Mouse (Mus musculus) gastrocnemius, postnatal 4 days (tissue): ENCODE measurements around the gene Tcstv1. TPM values are rescaled to one million over a fixed set of nuclear protein-coding genes. Genes with fewer than 3 reads are reported as not detected.
"Not testable (repeated sequence)": the region's sequence is repeated elsewhere in the genome, so short reads cannot be mapped to it uniquely, and the experiment has no call there.

Experiments used
- DNase-seq, 2 experiments: peaks; one replicate each; pipeline ENCODE4 v3.0.0; 2021 to 2022; ENCODE audit warnings: low spot score in 2 of 2, mixed read lengths in 2 of 2
- long read RNA-seq, 2 experiments: library from polyadenylated mRNA; stranded (forward); transcript quantifications; one replicate each; pipeline ENCODE4 v2.0.0; 2021
- total RNA-seq, 2 experiments: library from RNA; stranded (reverse); gene quantifications; 2 replicates each; pipeline ENCODE4 v1.2.3; 2021

Tcstv1 gene
- total RNA-seq, result not detected
- long read RNA-seq, experiment 1, result 0 reads
- long read RNA-seq, experiment 2, result 0 reads

DNA sequence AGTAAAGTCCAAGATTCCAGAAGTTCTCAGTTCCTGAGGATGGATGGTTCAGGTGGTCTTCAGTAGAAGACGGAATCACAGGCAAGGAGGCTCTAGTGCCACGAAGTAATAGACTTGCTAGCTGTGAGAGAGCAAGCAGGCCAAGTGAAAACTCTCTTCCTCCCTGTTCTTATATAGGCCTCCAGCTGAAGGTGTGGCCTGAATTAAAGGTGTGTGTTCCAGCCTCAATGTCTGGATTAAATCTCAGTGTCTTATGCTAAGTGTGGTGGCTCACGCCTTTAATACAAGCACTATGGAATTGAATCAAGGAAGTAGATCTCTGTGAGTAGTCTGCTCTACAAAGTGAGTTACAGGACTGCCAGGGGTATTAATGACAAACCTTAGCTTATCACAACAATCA is at the start of gene Tcstv1:
Gene Tcstv1 (minus strand): TSS at position 101 of the 400 bp plus-strand sequence.
- not testable (repeated sequence) for DNase-seq

- not testable (repeated sequence) for DNase-seq
Observed at GRCm38 (mm10) chr13:119929172-119929571, 34.6 kb upstream of the Tcstv1 start, which contains the start of gene Gm21761. Gm21761 (minus strand) TSS chr13:119929272.

DNA sequence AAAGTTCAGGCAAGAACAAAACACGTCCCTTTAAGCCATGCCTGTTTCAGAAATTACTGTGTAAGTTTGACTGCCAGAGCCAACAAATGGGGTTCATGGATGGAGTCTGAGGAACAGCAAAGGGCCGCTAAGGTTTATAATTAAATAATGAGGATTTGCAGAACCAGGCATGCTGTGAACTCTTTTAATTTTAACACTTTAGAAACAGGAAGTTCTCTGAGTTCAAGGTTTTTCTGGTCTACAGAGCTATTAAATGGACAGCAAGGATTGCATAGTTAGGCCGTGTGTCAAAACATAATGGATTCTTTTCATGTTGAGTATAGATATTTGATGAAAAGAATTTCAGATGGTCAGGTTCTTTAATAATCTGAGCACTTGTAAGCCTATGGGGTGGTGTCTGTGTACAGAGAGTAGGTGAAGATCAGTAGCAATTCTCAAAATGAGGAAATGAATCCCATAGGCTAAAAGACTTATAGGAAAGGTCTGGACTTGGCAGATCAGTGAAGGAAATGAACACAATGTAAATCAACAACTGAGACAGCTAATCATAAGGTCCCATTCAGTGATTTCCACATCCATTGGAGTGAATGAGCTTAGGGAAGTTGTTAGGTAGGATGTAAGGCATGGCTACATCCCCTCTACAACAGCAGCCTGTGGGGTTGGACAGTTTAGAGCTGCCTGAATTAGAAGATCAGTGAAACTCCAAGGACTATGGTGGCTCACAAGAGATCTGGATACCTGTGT is 30.2 kb upstream of the Tcstv1 start:
- DNase-seq, result not testable (repeated sequence)

DNA sequence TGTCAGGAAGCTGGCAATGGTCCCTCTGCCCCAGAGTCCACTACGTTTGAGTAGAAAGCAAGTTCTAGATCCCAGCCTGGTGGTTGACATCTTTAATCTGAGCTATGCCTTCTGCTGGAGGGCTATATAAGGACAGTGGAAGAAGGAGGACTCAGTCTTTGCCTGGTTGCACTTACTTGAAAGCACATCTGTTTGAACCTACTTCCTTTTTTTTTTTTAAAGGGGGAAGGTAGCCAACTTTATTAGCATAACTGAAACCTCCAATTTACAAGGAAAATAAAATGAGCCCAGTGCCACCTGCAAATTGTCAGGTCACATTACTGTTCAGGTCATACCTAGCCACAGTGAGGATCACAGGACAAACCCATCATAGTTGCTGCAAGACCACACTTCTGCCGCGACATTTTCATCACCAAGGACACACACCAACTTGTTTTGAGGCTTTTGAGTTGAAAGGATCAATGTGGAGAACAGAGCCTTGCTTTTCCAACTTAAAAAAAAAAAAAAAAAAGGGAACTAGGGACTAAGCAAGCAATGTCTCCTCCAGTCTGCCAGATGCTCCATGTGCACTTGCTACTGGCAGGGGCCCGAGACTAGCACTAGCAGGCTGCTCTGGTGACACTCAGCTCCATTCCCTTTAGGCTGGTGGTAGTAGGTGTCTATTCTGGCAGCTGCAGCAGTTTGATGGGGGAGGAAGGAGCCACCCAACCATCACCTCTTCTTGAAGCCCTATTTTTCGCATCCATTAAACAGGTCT is 22.6 kb upstream of the Tcstv1 start:
- DNase-seq, result not testable (repeated sequence)

- DNase-seq, result not testable (repeated sequence)
Observed at GRCm38 (mm10) chr13:119916449-119916848, 21.9 kb upstream of the Tcstv1 start.

DNA sequence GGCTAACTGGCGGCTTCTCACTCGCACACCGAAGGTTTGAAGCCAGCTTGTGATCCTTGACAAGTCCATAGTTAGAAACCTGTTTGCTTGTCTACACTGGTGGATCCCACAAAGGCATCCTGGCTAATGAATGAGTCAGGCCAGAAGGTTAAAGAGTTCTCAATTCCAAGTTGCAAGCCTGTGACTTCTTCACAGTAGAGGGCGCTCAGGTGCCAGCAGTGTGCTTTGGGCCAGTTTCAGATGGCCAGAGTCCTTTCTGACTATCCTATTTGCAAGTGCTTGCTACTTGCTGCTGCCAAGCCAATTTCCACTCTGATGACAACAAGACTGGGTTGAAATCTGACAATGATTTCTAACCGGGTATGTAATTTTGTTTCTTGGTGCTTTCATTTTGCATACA is 4.0 kb upstream of the Tcstv1 start:
- DNase-seq, result not testable (repeated sequence)

DNA sequence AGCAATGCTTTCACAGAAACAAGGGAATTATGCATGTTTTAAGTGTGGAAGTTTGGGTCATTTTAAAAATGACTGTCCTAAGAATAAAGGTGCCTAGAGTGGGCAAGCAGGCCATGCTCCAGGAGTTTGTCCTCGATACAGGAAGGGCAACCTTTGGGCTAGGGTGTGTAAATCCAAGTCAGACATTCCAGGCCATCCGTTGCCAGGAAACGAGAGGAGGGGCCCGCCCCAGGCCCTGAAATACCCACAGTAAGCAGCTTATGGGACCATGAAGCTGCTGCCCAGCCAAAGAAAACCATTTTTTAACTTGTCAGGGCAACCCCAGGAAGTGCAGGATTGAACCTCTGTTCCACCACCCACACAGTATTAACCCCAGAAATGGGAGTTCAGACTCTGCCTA is 7.7 kb downstream of the Tcstv1 start:
- not testable (repeated sequence) for DNase-seq

DNA sequence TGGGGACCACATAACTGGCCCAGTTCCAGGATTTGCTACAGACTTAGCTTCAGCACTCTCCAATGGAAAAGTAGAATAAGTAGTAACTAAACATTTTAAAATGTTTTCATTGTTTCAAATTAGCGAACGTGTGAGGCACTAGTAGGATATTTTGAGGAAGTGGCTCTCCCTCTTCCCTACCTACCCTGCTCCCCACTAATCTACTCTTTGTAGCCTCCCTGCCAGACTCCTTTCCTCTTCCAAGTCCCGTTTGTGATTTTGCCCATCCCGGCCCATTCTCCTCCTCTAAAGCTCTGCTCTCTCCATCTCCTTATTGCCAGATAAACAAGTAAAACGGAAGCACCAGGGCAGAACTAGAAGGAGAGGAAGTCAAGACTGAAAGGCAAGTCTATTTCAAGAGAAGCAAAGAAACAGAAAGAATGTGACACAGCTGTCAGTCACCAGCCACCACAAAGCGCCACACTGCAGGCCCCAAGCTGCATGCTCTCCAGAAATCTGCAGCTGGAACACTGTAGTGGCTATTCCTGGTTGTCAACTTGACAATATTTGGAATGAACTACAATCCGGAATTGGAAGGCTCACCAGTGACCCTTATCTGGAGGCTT is 30.1 kb downstream of the Tcstv1 start:
- not testable (repeated sequence) for DNase-seq

DNA sequence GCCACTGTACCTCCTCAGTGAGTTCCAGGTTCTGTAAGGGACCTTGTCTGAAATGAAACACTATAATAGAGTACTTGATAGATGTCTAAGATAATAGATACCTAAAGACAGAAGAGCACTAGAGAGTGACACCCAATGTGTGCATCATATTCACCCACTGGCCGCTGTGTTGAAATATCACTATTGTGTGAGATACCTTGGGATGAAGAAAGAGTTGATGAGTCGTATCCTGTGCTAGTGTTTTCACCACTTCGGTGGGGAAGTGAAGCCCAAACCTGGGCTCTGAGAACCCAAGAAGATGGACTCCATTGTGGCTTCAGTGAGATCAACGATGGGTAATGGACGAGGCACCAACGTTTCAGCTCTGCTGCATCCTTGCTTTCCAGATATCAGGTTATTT is 32.2 kb downstream of the Tcstv1 start:
- DNase-seq, result not testable (repeated sequence)

Other genes starting within 250 kb of the Tcstv1 start
- 10 to 100 TPM; 80.8 to 92.4 TPM for gene Hmgcs1, start 204.4 kb downstream of the Tcstv1 start, total RNA-seq
- gene Nim1k, start 138.9 kb downstream of the Tcstv1 start, total RNA-seq, result 1 to 10 TPM; 1.9 to 2.0 TPM
- 10 to 100 TPM; 20.7 to 27.6 TPM for gene Zfp131, start 103.9 kb downstream of the Tcstv1 start, total RNA-seq
- not detected for gene AF067063, start 64.6 kb downstream of the Tcstv1 start, total RNA-seq
- not detected for gene D13Ertd608e, start 58.8 kb downstream of the Tcstv1 start, total RNA-seq
- not detected for gene Gm21761, start 34.5 kb upstream of the Tcstv1 start, total RNA-seq
- not detected for gene B020031M17Rik, start 56.0 kb upstream of the Tcstv1 start, total RNA-seq
- not detected for gene Gm36079, start 132.2 kb upstream of the Tcstv1 start, total RNA-seq
- gene Gm21188, start 157.4 kb upstream of the Tcstv1 start, total RNA-seq, result under 1 TPM in 1 of 2 experiments, not detected in 1; 0.36 TPM
- gene Gm20767, start 245.5 kb upstream of the Tcstv1 start, total RNA-seq, result not detected